Mouse (Mus musculus) spleen, postnatal 36 days (tissue): ENCODE data around the gene Faap20.

Experiments used
- DNase-seq, 2 experiments: peaks; one replicate each; pipeline ENCODE4 v3.0.0; 2022; ENCODE audit warnings: low spot score in 2 of 2, mixed read lengths in 1 of 2

Faap20 gene

DNA sequence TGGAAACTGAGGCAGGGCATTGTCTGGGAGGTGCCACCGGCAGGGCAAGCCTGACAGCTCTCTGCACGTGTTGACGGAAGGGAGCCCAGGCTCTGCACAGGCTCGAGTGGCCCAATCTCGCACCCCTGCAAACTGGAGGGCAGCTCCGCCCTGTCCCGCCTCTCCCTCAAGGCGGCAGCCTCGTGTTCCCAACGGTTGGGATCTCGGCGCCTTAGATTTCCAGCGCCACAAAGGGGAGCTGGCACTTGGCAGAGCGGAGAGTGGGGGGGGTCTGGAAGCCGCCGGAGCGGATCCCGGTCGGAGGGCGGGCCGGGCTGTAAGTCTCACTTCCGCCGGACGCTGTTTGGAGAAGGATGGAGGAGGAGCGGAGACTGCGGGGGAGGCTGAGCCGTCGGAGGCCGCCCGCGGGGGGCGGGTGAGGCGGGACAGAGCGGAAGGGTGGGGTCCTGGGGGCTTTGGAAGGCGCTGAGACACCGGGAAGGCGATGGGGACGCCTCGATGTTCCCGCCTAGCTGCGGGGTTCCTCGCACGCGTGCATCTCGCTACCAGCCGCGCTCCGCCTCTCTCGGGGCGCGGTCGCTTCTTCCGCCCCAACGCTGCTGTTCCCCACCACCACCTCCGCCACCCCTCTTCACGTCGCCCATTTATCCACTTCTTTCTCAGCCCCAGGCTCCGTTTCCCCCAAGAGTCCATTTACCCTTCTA is at the start of gene Faap20:
TSS of gene Faap20 (plus strand) at position 155 of the 704 bp plus-strand sequence.
- DNase-seq: peak; percentile 81 to 84

DNA sequence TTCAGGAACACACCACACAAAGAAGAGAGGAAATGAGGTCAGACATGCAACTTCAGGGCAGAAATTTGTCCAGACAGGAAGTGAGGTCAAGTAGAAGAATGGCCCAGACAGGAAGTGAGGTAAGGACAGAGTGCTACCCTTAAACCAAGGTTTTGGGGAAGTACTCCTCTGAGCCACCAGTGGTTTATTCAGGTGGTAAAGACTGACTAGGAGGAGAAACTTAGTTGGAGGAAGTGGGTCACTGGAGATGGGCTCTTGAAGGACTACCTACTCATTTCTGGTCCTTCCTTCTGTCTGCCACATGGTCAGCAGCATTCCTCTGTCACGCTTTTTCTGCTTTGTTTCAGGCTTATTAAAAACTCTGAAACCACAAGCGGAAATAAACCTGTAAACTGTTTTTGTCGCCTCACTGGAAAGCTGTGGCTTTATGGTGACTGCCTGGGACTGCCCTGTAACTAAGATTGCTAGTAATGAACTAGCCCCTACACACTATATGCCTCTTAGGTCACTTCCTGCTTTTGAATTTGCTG is 48.7 kb upstream of the Faap20 start:
- peak; percentile 82 to 84 for DNase-seq

DNA sequence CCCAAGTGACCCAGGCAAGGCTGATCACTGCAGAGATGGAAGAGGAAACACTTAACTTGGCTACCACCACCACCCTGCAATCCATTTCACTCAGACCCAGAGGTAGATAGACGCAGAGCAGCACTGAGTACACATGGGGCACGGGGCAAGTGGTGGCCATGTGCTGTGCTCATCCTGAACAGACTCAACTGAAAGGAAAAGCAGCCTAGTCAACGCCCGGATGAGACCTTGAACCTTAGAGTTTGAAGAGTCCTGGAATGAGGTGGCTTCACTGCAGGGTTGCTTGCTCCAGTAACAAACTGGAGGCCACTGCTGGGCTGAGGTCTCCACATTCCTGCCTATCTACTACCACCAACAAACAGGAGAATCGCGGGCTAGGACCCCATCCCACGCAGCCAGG is 47.8 kb upstream of the Faap20 start:
- no peak for DNase-seq

GRCm38 (mm10) chr4:155205919-155206318 is 43.7 kb upstream of the Faap20 start:
- no peak for DNase-seq

DNA sequence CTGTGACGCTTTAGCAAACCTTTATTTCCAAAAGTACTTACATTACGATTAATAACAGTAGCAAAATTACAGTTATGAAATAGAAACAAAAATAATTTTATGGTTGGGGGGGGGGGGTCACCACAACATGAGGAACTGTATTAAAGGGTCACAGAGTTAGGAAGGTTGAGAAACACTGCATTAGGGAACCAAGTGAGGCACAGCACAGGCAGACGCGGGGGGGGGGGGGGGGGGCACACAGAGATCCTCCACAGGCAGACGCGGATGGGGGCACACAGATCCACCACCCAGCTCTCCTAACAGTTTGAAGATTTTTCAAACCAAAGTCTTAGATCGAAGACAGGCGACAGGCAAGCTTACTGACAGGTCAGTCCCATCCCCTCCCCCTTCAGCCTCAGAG is 43.1 kb upstream of the Faap20 start:
- no peak for DNase-seq

- DNase-seq: no peak
These were observed 41.8 kb upstream of the Faap20 start for GRCm38 (mm10) chr4:155207841-155208240.

GRCm38 (mm10) chr4:155208613-155209012 is 41.0 kb upstream of the Faap20 start:
- no peak for DNase-seq

DNA sequence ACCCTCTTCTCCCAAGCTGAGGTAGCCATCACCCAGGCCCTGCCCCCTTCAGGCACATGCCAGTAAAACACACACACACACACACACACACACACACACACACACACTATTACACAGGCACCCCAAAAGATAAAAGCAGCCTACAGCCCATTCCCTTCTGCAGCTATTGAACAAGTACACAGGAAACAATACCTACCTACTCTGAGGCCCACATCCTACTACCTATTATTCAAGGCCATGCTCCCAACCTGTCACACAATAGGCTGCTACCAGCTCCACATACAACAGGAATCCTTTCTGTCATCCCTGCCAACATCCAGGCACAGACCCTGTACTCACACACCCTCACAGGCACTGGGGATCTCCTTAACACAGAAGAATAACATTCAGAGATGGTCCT is 40.5 kb upstream of the Faap20 start:
- no peak for DNase-seq

GRCm38 (mm10) chr4:155209494-155209893 is 40.1 kb upstream of the Faap20 start:
- DNase-seq: no peak

DNA sequence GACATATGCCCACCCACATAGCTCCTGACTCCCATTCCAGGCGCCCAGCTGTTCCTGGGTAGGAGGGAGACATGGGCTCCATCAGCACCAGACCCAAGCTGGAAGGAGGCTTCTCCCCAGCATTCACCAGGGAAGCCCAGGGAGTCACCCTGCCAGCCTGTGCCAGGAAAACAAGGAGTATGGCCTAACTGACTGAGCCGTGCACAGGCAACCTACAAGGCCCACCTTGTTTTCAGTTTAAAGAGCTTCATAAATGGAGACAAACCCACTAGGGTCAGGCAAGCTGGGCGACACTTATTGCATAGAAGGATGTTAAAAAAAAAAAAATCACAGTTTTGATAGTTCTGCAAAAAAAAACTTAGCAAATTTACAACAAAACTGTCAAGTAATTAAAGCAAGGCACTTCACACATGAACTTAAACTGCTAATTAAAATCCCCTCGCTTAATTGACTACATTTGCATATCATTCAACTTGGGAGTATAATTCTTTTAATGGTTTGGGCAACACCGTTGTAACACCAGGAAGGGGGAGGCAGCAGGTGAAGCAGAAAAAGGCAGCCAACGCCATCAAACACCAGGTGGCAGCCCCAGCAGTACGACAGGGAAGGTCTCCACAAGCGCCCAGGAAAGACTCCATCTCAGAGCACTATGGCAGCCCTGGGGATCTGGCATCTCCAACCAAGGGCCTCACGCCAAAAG is 36.4 kb upstream of the Faap20 start:
- DNase-seq: no peak

- no peak for DNase-seq
These were observed 35.9 kb upstream of the Faap20 start for GRCm38 (mm10) chr4:155213752-155214054.

DNA sequence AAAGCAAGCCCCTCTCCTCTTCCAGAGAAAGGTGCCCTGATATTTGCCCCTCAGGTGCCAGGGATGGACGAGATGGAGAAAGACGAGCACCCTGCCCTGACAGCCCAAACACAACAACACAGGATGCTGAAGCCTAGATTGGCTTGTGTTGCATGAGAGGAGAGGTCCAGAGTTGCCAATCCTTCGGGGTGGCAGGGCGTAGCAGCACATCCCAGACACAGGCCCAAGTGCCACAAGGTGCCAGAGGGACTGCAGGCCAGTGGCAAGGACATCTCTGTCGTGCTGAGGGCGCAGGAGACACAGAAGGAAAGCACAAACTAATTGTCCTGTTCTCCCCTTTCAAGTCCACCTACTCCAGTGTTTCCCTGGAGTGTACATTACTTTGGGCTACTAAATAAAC is 35.4 kb upstream of the Faap20 start:
- no peak for DNase-seq

DNA sequence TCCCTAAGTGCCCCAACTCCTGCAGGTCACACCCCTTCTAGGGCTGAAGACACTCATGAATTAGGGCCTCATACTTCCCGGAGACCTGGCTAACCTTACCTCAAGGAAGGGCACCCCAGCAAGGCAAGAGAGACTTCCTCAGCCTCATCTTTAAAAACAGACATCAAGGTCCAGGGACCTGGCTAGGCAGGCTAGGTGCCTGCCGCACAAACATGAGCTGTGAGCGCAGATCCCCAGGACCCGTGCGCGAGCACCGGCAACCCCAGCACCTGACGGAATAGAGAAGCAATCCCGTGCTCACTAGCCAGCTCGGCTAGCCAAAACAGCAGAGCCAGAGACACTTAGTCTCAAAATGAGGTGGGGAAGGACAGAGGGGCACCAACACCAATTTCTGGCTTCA is 34.8 kb upstream of the Faap20 start:
- DNase-seq: no peak

GRCm38 (mm10) chr4:155215203-155215602 is 34.4 kb upstream of the Faap20 start:
- DNase-seq: no peak

- DNase-seq: no peak
These were observed 33.6 kb upstream of the Faap20 start for GRCm38 (mm10) chr4:155215773-155216630.

- DNase-seq: peak; percentile 48 to 69
These were observed 32.1 kb upstream of the Faap20 start for GRCm38 (mm10) chr4:155217241-155218103.

DNA sequence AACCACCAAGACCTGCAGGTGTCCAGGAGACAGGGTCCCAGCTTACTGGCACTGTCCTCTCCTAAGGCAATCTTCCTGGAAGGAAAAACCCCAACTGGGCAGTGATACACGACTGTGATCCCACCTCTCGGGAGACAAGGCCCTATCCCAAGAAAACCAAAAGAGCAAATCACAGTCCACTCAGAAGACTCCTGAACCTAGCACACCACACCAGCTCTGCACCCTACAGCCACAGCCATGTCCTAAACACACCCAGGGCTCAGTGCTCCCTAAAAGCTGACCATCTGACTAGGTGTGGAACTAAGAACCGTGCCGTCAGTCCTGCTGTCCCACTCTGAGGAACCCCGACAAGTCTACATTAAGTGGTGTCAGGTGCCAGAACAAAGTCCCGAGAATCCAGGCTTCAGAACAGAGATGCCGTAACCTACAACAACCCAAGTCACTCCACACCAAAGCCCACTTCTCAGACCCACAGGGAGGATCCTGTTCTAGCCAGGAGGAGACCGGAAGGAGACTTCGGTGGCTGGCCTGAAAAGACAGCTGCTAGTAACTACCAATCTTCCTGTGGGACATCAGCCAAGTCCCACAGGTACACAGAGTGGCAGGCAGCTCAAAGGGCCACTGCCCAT is 31.4 kb upstream of the Faap20 start:
- DNase-seq: no peak

DNA sequence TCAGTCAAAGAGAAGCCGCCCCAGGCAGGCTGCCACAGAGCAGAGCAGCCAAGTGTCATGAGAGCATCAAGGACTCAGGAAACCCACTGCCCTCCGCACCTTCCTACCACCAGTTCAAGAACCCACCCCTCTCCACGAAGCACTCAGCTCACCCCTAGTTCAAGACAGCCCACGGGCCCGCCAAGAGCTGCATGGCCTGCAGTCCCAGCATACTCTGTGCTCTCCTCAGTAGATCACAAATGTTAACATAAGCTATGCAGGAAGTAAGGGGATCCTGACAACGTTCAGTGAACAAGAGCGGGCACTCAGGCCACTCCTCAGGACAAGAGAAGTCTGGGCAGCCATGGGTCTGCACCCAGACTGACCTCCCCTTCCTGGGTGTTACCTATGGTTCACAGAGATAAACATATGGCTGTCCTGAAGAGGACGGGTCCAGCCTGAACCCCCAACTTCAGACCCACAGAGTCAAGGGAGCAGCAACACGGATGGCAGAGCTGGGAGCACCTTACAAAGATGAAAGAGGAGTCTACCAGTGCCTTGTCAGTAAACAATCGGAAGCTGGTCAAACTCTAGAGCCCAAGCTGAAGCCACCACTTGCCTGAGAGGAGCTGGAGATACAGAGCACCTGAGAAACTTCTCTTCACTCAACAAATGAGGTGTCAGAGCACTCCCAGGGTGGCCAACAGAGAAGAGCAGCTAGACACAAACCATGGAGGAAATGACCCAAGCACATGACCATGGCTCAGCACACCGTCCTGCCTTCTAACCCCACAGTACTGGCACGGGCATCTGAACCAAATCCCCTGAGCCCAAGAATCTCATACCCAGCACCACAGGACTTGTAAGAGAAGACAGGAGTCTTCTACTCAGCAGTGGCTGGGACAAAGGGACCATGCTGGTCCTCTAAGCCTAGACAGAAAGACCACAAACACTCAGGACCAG is 30.1 kb upstream of the Faap20 start:
- DNase-seq: peak; percentile 27 to 30

GRCm38 (mm10) chr4:155220213-155221100 is 29.1 kb upstream of the Faap20 start:
- no peak for DNase-seq
